Mouse (Mus musculus) monocyte, adult 2 months (primary cell): ENCODE data around the gene Coasy.

Experiments
- DNase-seq, 2 experiments: peaks; one replicate each; pipeline ENCODE4 v3.0.0; 2022; ENCODE audit warnings: low spot score in 2 of 2, low read depth in 1 of 2

Gene Coasy

DNA sequence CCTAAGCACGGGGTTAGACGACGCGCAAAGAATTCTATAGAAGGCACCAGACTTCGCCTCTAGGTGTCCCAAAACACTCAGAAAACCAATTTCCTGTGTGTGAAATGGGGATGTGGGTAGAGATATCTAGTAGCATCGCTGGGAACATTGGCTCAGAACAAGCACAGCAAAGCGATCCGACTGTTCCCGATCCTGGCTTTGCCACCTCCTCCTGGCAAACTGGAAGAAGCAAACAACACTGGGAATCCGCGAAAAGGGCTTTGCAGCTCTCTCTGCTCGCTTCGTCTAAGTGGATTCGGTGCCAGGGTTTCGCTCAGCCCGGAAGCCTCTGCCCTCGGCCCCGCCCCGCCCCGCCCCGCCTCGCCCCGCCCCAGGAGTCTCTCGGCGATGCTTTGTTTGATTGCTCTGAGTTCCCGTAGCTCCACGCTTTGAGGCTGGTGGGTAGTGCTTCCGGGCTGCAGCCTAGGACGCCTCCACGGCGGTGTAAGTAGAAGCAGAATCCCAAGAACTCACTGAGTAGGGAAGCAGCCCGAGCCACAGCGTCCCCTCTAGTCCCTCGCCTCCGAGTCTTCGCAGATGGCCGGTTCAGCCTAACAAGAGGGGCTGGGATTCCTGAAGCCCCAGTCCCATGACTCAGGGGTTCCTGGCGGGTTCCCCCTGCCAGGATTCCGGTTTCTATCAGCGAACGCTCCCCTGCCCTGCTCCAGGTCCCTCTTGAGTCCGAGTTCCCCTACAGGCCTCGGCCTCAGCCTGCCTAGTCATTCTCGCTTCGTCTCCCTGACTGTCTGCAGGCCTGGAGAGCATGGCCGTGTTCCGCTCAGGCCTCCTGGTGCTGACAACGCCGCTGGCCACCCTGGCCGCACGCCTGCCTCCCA, at the start of gene Coasy:
Gene Coasy, plus strand, starts transcription at position 358 of the 875 bp plus-strand sequence.
- peak; percentile 52 to 70 for DNase-seq

DNA sequence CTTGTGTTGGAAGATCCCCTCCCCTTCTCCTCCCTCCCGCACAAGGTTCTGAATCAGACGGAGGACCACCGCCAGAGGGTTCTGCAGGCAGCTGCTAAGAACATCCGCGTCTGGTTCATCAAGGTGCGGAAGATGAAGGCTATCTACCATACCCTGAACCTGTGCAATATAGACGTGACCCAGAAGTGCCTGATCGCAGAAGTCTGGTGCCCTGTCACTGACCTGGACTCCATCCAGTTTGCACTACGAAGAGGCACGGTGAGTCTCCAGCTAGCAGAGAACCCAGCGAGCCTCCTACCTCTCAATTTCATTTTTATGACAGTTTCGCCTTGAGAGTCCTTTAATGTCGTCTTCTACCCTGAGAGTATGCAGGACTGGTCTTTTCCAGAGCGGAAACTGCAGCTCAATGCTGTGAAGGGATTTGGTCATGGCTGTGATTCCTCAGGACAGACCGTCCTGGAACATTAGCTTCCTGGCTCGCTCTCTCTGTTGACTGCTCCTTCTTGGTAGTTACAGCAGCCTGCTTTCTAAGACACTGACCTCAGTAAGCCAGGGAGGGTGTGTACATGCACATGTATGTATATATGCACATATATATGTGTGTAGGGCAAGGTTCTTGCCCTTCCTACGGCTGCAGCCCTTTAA, 48.4 kb upstream of the Coasy start:
- DNase-seq = no peak

DNA sequence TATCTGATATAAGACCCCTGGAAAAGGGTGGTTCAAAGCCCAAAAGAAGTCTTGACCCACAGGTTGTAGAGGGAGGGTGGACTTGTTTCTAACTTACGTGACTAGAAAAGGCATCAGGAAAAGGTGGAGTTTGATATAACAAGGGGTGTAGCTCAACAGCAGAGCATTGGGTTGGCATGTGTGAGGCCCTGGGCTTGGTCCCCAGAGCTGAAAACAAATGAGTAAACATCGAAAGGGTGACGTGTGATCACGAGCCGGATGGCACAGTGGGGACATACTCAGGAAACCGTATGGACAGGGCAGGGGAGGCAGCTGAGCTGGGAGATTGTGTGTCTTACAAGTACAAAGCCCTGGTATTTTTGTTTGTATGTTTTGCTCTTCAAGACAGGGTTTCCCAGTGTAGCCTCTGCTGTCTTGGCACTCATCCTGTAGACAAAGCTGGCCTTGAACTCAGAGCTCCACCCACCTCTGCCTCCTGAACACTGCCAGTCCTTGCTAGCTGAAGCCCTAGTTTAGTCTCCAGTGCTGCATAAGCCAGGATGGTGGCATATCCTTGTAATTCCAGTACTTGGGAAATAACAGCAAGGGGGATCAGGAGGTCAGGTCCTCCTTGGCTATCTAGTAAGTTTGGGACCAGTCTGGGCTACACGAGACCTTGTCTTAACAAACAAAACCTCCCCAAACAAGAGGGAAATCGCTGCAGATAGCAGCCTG, 47.6 kb upstream of the Coasy start:
- no peak for DNase-seq

DNA sequence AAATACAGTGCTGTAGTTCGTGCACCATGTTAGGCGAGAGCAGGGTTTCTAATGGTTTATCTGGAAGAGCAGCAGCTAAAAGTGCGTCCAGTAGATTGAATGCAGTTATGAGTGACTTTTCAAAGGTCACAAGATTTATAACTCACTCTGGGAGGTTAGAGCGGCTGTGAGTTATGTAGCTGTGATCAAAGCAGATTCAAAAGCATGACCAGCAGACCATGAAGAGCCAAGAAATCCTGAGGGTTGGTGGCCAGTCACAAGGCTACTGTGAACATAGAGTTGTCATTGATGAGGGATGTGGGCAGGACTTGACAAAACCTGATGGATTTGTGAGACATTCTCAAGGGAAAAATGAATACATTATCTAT, 47.1 kb upstream of the Coasy start:
- no peak for DNase-seq

DNA sequence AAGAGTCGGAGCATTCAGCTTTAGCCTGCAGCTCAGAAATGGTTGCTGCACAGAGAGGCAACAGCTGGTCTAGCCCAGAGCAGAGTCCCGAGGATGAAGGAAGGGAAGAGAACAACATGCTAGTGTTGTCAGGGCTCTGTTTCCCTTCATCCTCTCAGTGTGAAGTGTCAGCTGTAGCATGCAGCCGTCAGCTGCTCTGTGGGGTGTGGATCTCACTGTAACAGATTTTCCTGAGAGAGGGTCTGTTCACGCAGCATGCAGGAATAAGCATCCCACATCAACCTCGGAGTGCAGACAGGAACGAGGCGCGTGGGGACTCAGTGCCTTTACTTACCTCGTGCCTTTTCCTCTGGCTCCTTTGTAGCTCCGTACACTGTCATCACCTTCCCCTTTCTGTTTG, 44.6 kb upstream of the Coasy start:
- no peak for DNase-seq

DNA sequence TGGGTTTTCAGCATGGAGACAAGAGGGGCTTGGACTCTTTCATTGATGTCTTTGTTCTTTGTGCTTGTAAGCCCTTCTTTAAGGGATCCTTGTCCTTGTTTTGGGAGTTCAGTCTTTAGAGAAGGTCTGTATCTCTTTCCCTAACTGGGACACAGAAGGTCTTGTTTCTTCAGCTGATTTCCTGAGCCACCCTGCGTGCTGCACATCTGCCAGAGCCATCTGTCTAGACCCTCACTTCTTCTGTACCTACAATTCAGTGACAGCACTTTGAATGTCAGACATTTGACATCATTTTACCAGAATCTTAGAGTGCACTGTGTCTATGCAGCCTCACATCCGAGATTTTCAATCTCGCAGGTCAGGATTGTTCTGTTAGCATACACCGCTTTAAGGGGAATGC, 36.5 kb upstream of the Coasy start:
- no peak for DNase-seq

DNA sequence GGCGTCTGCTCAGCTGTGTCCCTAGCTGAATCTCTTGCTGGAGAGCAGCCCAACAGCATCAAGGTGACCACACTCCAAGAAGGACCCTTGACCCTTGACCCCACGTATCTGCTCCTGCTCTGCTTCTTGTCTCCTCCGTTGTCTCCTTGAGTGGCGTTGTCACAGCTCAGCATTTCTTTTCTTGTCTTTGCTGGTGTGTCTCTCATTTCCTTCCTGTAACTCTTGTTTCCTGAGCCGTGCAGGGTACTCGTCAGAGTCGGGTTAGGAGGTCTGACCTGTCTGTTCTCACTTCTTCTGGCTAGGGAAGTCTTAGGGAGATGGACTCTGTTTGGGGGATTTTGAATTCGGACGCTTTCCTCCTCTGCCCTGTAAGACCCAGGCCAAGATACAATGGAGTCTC, 35.9 kb upstream of the Coasy start:
- no peak for DNase-seq

DNA sequence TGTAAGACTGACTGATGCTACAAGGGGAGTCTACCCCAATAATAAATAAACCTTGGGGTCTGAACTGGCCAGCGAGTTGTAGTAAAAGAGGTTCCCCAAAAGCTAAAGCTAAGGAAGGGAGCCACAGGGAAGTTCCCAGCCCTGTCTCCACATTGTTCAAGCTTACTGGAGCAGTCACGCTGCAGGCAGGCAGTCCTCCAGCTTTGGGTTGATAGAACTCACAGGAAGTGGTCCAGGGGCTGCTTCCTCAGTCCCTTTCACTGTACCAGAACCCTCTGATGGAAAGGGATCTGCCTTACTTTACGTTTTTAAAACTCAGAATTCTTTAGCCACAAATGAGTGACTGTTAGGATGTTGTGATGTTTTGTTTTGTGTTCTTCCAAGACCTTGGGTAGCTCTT, 34.9 kb upstream of the Coasy start:
- no peak for DNase-seq

DNA sequence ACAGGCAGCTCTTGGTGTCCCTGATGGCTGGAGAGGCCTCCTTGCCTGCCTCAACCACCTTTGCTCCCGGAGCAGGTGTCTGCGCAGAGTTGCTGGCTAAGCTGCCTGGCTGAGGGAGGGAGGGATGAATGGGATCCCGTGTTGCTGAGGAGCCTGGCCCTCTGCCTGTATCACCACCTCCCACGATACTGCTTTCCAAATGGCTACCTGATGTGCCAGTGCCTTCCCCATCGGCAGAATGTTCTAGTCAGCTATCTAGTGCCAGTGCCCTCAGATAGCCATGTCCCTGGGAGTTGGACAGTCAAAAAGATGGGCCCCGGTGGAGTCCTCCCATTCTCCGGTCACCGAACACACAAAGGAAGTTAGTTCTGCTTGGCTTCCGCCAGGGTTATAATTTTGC, 32.0 kb upstream of the Coasy start:
- no peak for DNase-seq

DNA sequence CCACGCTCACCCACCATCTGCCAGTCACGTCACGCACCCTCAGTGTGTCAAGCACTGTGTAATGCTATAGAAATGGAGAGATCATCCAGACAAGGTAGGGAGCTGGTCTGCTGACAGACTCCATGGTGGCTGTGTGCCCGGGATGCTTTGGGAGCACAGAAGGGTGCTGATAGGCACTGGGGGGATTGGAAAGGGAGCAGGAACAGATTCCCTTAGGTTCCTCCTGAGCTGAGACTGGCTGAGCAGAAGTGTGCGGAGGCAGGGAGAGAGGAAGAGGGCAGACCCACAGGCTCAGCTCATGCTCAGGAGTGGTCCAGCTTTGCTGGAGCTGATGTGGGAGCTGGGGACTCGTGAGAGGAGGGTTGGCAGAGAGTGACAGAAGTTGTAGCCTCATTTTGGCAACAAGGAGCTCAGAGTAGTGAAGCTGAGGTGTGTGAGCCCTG, 31.3 kb upstream of the Coasy start:
- no peak for DNase-seq

DNA sequence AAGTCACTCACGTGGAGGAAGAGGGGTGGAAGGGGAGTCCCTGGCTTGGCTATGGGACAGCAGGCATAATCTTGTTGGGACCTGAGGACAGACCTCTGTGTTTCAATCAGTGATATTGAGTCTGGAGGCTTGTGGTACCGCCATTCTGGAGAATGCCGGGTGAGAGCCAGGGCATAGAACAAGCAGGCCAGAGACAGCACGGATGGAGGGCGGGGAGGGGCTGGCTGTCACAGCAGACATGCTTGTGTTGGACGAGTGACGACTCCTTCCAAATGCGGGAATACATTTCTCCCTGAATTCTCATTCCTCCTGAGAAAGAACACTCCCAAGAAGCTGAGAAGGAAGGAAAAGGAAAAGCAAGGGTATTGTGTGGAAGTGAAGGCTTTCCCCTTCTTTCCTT, 30.7 kb upstream of the Coasy start:
- DNase-seq = no peak

DNA sequence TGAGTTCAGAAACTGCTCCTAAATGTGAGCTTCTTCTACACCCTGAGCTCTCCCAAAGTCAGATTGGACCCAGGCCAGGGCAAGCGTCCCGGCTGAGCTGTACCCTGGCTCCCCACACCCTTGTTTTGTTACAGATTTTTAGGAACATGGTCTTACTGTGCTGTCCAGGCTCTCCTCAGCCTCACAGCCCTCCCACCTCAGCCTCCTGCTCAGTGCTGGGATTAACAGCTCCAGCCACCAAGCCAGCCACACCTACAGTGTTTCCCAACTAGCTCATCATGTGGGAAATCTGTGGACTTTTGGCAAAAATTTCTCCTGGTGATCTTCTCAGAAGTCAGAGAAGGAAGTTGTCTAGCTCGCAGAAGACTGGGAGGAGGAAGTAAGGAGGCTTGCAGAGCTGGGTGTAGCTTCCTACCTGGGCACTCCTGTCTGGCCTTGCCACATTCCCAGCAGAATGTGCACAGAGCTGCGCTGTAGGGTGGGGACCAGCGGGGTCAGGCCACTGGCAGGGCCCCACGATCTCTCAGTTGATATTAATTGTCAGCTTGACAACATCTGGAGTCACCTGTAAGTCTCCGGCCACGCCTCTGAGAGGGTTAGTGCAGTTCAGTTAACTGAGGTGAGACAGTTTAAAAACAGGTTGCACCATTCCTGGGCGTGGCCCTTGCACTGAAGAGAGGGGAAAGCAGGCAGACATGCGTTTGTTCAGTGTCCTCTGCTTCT, 29.5 kb upstream of the Coasy start:
- DNase-seq = no peak

DNA sequence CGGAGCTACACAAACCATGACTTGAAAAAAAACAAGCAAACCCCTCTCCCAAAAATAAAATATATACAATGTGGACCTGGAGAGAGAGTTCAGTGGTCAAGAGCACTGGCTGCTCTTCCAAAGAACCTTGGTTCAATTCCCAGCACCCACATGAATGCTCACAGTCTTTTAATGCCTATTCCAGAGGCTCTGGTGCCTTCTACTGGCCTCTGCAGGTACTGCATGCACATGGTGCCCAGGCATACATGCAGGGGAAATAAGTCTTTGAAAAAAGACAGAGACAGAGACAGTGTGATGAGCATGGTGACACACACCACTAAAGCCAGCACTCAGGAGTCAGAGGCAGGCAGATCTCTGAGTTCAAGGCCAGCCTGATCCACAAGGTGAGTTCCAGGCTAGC, 28.4 kb upstream of the Coasy start:
- DNase-seq = no peak

DNA sequence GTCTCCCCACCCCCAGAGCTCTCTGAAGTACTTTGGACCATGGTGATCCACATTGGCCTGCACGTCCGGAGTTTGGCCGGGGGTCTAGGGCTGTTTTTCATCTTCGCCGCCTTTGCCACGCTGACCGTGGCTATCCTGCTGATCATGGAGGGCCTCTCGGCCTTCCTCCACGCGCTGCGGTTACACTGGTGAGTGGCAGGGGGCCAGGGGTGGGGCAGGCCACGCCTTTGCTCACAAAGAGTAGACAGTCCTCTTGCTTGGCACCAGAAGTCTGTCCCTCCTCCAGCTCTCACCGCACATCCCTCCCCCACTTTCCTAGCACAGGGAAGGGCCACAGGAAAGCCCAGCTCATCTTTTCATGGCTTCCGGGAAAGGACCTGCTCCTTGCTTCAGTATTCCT, 26.9 kb upstream of the Coasy start:
- no peak for DNase-seq

DNA sequence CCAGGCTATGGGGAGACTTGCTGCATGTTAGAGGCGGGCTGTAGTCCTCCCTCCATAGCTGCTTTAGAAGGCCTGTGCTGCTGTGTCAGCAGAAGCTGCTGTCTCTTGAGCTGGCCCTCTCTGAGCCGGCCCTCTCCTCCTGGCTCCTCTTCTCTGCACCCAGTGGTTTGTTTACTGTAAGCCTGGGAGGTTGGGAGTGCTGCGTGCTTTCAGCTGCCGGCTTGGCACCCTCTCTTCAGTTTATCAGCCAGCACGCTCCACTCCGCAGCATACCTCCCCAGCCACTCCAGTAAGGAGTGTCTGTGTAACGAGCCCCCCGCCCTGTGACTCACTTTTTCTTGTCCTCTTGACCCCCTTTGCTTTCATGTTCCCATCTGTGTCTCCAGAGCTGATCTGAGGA, 25.5 kb upstream of the Coasy start:
- DNase-seq = no peak

DNA sequence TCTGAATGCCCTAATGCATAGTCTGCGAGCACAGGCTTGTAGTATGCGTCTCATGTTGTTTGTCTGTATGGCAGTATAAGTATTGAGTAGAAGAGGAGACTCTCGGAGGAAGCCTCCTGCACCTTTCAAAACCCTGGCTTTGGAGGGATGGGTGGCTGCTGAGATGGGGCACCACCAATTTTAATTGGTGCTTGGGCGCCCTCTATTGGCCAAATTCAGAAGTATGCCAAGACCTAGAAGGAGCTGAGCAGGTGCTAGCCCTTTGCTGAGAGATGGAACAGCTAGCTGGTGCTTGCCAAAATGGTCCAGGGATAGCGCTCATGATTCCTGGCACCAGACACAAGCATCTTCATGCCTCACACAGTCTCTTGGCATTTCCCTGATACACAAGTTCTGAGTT, 24.5 kb upstream of the Coasy start:
- DNase-seq = peak in 1 of 2 experiments; percentile 69

DNA sequence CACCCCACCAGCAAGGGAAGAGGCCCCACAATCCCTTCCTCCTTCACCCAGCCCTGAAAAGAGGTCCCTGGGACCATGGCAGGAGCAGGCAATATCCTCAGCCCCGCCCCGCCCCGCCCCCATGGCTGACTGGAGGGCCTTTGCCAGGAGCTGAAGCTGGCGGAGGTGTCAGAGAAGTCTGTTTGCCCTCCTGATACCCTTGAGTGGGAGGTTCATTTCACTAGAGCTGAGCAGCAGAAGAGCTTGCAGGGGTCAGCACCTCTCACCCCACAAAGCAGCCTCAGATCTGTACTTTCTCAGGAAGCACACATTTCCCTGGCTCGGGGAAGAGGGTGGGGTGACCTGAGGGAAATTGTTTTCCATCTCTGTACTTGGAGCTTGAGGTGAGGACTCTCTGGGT, 23.6 kb upstream of the Coasy start:
- no peak for DNase-seq

DNA sequence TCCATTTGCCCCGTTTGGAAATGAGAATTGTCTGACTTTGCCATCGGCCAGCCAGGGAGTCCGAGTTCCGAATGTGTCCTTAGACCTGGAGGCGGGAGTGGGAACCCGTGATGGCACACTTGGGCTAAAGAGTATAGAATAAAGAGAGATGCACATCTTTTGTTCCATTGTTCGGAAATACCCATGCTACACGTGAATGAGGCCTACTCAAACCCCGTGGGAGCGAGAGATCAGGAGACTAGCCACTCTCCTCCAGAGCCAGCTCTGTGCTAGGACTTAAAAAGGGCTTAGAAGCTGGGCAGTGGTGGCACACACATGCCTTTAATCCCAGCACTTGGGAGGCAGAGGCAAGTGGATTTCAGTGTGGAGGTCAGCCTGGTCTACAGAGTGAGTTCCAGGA, 22.9 kb upstream of the Coasy start:
- DNase-seq = no peak

DNA sequence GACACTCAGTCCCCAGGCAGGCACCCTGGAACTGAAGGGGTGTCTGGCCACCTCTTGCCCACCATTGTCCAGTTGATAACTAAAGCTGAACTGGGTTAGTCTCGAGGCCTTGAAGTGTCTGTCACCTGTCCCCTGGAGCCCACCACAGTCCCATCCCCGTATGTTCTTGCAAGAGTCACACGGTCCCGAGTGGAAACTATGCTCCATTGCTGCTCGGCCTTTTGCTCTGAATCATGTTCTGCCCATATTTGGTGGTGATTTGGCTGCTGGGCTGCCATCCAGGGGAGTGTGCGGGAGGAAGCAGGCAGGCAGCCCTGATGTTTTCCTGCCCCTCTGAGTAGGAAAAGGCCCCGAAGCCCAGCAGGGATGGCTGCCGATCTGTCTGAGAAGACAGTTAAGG, 22.2 kb upstream of the Coasy start:
- DNase-seq = no peak

DNA sequence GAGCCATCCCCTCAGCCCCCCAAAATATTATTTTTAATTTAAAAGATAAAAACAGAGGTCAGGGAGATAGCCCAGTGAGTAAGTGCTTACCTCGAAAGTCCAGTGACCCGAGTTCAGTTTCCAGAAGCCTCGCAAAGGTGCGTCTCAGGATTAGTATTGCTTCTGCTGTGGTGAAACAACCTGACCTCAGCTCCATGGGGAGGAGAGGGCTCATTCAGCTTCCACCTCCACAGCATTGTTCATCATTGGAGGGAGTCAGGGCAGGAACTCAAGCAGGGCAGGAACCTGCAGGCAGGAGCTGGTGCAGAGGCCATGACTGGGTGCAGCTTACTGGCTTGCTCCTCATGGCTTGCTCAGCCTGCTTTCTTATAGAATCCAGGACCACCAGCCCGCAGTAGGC, 21.3 kb upstream of the Coasy start:
- no peak for DNase-seq

DNA sequence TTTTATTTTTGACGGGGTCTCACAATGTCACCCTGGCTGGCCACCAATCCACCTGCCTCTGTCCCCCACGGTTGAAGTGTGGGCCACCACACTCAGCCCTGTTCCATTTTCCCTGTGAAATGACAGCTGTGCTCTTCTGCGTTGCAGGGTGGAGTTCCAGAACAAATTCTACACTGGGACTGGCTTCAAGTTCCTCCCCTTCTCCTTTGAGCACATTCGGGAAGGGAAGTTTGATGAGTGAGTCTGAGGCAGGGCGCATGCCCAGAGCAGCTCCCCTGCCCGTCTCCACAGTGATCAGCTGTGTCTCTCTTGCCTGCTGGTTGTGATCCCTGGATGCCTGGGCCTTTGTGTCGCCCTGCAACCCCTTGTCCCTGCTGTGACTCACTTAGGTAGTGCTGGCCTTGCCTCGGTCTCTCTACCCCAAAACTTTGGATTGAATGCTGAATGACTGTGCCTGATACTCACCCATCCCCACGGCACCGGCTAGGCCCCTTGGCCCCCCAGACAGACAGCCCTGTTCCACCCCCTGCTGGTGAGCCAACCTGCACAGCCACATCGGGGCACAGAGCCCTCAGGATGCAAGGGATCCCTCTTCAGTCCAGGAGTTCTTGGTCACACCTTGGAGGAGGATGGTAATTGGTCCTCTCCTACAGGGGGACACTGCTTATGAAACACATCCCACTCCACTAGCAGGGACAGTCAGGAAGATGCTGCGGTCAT, 20.0 kb upstream of the Coasy start:
- peak in 1 of 2 experiments; percentile 31 for DNase-seq
